Mouse (Mus musculus) stomach, embryonic 16.5 days (tissue): ENCODE measurements around the gene Brd7. TPM values are rescaled to one million over a fixed set of nuclear protein-coding genes. Genes with fewer than 3 reads are reported as not detected.

Experiments used
- ATAC-seq: fragments of 200-750 bp; cut with Nextera tagmentation; 2 replicates; pipeline ENCODE4 v1.8.0; 2017; ENCODE audit warnings: moderate number of reproducible peaks, moderate TSS enrichment; ENCODE audit not compliant: insufficient read depth, low FRiP score
- H3K27ac ChIP-seq: fragments of 300-500 bp; sonication (generic); 2 replicates; pipeline ENCODE4 v1.5.1; 2014; ENCODE audit warnings: low read length
- H3K27me3 ChIP-seq: fragments of 300-500 bp; sonication (generic); 2 replicates; pipeline ENCODE4 v1.6.1; 2014; ENCODE audit warnings: low read length, control low read depth, mixed read lengths; ENCODE audit not compliant: control insufficient read depth, insufficient read depth
- H3K36me3 ChIP-seq: fragments of 300-500 bp; sonication (generic); 2 replicates; pipeline ENCODE4 v1.6.1; 2014; ENCODE audit warnings: low read length; ENCODE audit not compliant: control insufficient read depth, insufficient read depth
- H3K4me1 ChIP-seq: fragments of 300-500 bp; sonication (generic); 2 replicates; pipeline ENCODE4 v1.6.1; 2014; ENCODE audit warnings: low read length, control low read depth, mixed read lengths; ENCODE audit not compliant: control insufficient read depth, insufficient read depth
- H3K4me2 ChIP-seq: fragments of 300-500 bp; sonication (generic); 2 replicates; pipeline ENCODE4 v1.6.1; 2014; ENCODE audit warnings: low read depth, low read length, mixed read lengths
- H3K4me3 ChIP-seq: fragments of 300-500 bp; sonication (generic); replicated peaks from 2 replicates; pipeline ENCODE4 v1.5.1; 2014; ENCODE audit warnings: mild to moderate bottlenecking, low read length
- H3K9ac ChIP-seq: fragments of 300-500 bp; sonication (generic); 2 replicates; pipeline ENCODE4 v1.6.1; 2014; ENCODE audit warnings: low read length
- H3K9me3 ChIP-seq: fragments of 300-500 bp; sonication (generic); replicated peaks from 2 replicates; pipeline ENCODE4 v1.6.1; 2016; ENCODE audit warnings: low read length, control low read depth; ENCODE audit not compliant: control insufficient read depth
- WGBS: fragments of 180-500 bp; shearing (Covaris S2); extraction: QIAGEN DNeasy Blood & Tissue Kit; methylation state at CpG from one replicate; pipeline ENCODE4 v1.1.7; 2014; 5-methylcytosine and 5-hydroxymethylcytosine counted together
- polyA plus RNA-seq: library from polyadenylated mRNA; unstranded; fragments of >200 nt; fragmentation: Nextera tagmentation; extraction: Ambion mirVana; gene quantifications from 2 replicates; pipeline ENCODE4 v1.2.1, GENCODE M21; 2015

The Brd7 gene
- polyA plus RNA-seq, 1 experiment from 2014 or later: 35.0 TPM

DNA sequence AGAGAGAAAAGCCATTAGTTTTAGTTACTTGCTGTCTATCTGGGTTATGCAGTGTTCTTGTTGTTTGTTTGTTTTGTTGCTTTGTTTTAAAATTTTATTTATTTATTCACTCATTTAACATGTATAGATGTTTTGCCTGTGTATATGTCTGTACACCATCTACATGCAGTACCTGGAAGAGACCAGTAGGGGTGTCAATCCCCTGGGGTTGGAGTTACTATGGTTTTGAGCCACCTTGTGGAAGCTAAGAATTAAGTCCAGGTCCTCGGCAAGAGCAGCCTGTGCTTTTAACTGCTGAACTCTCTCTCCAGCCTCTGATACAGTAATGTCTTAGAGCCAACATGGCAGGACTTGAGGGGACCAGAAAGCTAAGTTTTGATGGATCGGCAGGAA lies 21.2 kb upstream of the Brd7 start:
- no peak for ATAC-seq
- H3K27me3 ChIP-seq: no peaks in the 10 kb centered on the region
- H3K9me3 ChIP-seq: no peaks in the 10 kb centered on the region
- H3K4me1 ChIP-seq: no peaks in the 10 kb centered on the region
- H3K9ac ChIP-seq: no peak overlapping the region
- WGBS: 90% methylated on average over 2 of the region's 2 CpGs
- no peak overlapping the region for H3K4me2 ChIP-seq
- no peak overlapping the region for H3K4me3 ChIP-seq
- H3K36me3 ChIP-seq: no peaks in the 10 kb centered on the region
- H3K27ac ChIP-seq: no peak overlapping the region

DNA sequence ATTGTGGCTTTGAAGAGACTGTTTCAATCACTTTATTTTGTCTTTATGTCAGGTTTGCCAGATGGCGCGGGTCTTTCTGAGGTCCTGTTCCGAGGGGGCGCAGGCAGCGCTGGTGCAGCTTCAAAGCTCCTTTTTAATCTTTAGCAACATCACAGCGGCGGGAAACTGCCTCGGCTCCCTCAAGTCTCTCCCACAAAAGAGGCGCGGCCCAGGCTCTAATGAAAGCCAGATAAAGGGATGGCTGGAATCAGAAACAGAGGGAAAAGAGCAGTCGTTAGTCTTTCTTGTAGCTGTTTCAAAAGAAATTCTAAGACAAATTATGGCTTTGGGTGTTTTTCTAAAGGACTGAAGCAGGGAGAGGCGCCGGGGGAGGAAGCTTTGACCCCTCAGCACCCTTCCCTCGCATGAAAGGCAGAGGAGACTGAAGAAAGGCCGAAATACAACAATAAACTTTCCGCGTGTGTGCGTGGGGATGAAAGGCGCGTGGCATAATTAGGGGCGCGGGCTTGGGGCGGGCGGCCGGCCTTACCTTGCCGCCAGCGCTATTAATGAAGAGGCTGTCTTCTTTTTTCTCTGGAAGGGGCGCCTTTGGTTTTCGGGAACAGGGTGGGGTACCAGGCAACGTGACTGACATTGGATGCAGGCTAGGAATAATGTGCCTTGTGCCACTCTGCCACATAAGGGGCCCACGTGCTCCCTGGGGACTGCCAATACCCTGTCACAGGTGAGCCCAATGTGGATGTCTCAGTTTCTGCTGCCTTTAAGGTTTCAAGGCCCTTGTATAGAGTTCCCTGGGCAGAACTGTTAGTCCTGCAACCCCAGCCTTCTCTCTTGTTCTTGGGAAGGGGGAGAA lies 20.5 kb upstream of the Brd7 start:
- no peaks in the 10 kb centered on the region for H3K27me3 ChIP-seq
- WGBS: 66% methylated on average over 31 of the region's 31 CpGs

DNA sequence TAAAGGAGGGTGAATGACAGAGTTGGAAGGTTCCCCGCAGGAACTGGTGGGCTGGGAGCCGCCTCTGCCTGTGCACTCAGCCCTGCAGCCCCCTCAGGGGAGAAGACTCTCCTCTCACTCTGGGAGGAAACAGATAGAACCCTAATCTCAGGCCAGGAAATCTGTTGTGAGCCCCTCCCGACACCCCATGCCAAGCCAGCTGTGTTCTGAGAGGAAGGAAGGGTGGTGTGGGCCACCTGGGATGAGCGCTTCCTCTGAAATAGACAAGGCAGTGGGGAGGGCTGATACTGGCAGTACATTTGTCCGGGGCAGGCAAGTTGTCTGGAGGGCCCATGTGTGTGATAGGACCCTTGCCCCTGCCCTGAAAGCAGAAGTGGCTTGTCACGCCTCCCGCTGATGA lies 18.5 kb upstream of the Brd7 start:
- no peaks in the 10 kb centered on the region for H3K36me3 ChIP-seq
- no peak overlapping the region for H3K27ac ChIP-seq
- H3K4me3 ChIP-seq: no peak overlapping the region
- no peaks in the 10 kb centered on the region for H3K27me3 ChIP-seq
- 0 out of 2 replicates have a peak, but pooled peaks cover 6% of the 10 kb centered on the region for H3K4me1 ChIP-seq
- 68% methylated on average over 7 of the region's 7 CpGs for WGBS
- H3K9me3 ChIP-seq: no peaks in the 10 kb centered on the region
- no peak overlapping the region for H3K9ac ChIP-seq
- H3K4me2 ChIP-seq: no peak overlapping the region
- ATAC-seq: no peak

More for the DNA sequence above, 20.5 kb upstream of the Brd7 start:
- ATAC-seq: no peak
- Histone ChIP-seq H3K9ac (no peak overlapping the region), H3K9me3 (no peaks in the 10 kb centered on the region), H3K27ac (no peak overlapping the region), H3K4me3 (no peak overlapping the region), H3K36me3 (no peaks in the 10 kb centered on the region), H3K4me1 (no peaks in the 10 kb centered on the region), H3K4me2 (no peak overlapping the region)

DNA sequence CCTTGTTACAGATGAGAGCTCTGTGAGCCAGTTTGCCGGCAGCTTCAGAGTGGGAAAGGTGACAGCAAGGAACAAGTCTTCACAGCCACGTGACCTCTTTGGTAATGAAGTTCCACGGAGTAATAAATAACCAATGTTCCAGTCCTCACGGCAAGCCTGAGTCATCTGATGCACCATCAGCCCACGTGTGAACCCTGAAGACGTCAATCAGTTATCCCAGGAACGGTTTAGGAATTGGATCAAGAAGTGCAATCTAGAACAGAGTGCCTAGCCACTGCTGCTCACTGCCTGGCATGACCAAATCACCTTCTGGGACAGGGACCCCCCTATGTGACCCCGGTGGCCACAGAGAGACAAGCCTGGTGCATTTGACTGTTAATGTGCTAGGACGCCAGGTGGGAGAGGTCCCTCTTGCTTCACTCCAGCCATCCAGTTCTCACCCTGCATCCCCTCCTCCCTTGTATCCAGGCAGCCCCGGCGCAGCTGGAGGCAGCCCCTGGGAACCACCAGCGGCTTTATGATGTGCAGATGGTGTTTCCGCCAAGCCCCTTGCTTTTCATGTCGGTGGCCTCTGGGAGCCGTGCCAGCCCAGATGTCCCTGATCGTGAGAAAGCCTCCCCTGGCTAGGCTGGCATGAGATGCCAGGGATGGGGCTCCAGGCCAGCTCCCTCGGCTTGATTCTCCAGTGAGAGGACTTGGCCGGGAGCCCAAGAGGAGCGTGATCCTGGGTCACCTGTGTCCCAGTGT lies 15.0 kb upstream of the Brd7 start:
- no peaks in the 10 kb centered on the region for H3K36me3 ChIP-seq

DNA sequence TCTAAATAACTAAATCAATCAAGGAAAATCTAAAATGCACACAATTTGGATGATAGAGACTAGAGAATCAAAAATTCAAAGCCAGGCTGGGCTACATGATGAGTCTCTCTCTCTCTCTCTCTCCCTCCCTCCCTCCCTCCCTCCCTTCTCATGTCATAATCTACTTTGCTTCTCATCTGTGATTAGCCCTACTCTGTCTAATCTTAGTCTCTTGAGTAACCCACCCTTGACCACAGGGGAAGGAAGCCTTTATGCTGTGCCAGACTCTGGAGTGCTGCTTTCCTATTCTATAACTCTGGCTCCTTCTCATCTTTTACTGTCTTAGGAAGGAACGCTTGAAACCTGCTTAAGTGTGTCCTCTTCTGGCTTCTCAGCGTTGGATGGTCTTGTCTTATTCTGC lies 9.5 kb upstream of the Brd7 start:
- no peak overlapping the region for H3K9ac ChIP-seq
- no peak overlapping the region for H3K4me3 ChIP-seq
- no peaks in the 10 kb centered on the region for H3K36me3 ChIP-seq
- H3K27me3 ChIP-seq: no peaks in the 10 kb centered on the region
- H3K4me1 ChIP-seq: peaks cover 8% of the 10 kb centered on the region; the same call in 1 of the 2 replicates
- WGBS: 93% methylated on average over 2 of the region's 2 CpGs
- H3K27ac ChIP-seq: no peak overlapping the region
- H3K9me3 ChIP-seq: no peaks in the 10 kb centered on the region
- H3K4me2 ChIP-seq: no peak overlapping the region
- no peak for ATAC-seq

More for the DNA sequence above, 15.0 kb upstream of the Brd7 start:
- Histone ChIP-seq H3K9ac (no peak overlapping the region), H3K27me3 (no peaks in the 10 kb centered on the region), H3K4me3 (no peak overlapping the region), H3K4me2 (no peak overlapping the region), H3K27ac (no peak overlapping the region), H3K4me1 (0 out of 2 replicates have a peak, but pooled peaks cover 6% of the 10 kb centered on the region), H3K9me3 (no peaks in the 10 kb centered on the region)
- 44% methylated on average over 19 of the region's 19 CpGs for WGBS
- no peak for ATAC-seq

DNA sequence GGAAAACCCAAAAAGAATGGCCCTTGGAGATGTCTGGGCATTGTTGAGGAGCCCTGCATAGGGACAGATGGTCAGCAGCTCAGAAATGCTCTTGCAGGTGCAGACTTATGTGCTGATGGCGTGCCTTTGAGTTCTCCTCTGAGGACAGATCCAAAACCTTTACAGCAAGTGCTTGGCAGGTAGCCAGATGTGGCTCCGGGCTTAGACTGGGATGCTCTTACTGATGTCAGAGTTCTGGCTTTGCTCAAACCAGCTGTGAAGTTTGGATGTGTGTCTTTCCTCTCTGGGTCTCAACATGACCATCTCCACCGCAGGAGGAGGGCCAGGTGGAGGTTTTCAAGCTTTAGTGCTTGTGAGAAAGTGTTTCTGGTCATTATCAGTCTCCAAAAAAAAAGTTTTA lies 7.8 kb upstream of the Brd7 start:
- Histone ChIP-seq H3K36me3 (no peaks in the 10 kb centered on the region), H3K9me3 (no peaks in the 10 kb centered on the region), H3K27me3 (no peaks in the 10 kb centered on the region), H3K4me2 (no peak overlapping the region), H3K9ac (no peak overlapping the region), H3K4me1 (peaks cover 8% of the 10 kb centered on the region; the same call in 1 of the 2 replicates), H3K27ac (no peak overlapping the region), H3K4me3 (no peak overlapping the region)
- 27% methylated on average over 3 of the region's 3 CpGs for WGBS
- peak; percentile 64; the same call in 1 of the 2 replicates for ATAC-seq

DNA sequence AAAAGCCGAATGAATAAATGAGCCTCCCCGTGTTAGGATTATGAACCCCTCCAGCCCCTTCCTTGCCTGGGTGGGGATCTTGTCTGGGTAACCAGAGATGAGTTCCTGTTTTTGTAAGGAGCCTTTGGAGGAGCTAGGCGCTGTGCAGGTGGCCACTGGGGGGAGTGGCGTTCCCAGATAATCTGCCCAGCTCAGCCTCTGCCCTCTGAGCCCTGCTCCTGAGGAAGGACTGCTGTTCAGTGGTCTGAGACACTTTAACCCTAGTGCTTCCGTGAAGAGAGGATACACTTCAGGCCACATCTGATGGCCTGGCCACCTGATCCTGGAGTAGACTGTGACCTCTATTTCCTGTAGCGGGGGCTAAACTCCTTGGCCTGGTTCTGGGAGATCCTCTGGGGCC lies 7.2 kb upstream of the Brd7 start:
- H3K9me3 ChIP-seq: no peaks in the 10 kb centered on the region
- WGBS: 20% methylated on average over 6 of the region's 6 CpGs
- H3K4me1 ChIP-seq: peaks cover 8% of the 10 kb centered on the region; the same call in 1 of the 2 replicates
- no peak overlapping the region for H3K4me2 ChIP-seq
- H3K27ac ChIP-seq: no peak overlapping the region
- H3K4me3 ChIP-seq: no peak overlapping the region
- no peak overlapping the region for H3K9ac ChIP-seq
- H3K27me3 ChIP-seq: no peaks in the 10 kb centered on the region
- no peaks in the 10 kb centered on the region for H3K36me3 ChIP-seq
- peak; percentile 76; the same call in 1 of the 2 replicates for ATAC-seq

DNA sequence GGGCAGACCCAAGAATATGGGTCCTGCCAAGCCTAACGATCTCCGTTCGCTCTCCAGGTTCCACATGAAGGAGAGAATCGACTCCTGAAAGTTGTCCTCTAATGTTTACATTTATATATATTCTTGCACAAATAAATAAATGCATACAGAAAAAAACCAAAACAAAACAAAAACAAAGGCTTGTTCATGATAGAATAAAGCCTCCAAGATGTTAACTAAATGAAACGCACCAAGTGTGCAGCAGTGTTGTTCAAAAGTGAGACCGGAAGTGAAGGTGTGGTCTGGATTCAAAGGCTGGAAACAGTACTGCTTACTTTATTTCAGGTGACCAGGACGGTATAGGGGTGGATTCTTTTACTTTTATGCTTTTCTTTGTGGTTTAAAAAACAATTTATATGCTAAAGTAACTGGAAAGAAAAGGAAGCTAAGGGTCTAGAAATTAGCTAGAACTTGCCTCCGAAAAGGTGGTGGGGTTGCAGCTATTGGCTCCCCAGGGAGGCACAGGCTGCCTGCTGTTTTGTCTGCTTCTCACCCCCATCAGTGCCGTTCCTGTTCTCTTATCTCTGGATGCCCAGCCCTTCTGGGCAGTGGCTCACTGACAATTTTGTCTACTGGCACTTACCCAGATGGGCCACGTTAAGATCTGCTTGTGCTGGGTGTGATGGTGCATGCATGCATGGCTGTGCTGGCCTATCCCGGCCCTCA lies 604 bp upstream of the Brd7 start:
- no peaks in the 10 kb centered on the region for H3K9me3 ChIP-seq
- peaks cover 21% of the 10 kb centered on the region for H3K4me1 ChIP-seq
- H3K4me3 ChIP-seq: peak overlapping the region; percentile 96
- 28% methylated on average over 11 of the region's 11 CpGs for WGBS
- peak overlapping the region; percentile 46 for H3K4me2 ChIP-seq
- H3K9ac ChIP-seq: peak overlapping the region; percentile 73
- H3K27ac ChIP-seq: peak overlapping the region; percentile 84
- peak; percentile 54 for ATAC-seq
- H3K36me3 ChIP-seq: peaks cover 6% of the 10 kb centered on the region; the same call in 1 of the 2 replicates
- no peaks in the 10 kb centered on the region for H3K27me3 ChIP-seq
